Mouse (Mus musculus) brain, embryonic 14.5 days (tissue): ENCODE data around the gene Il1rl2.

Experiments
- CTCF ChIP-seq: fragments of 200-500 bp; IDR thresholded peaks from 2 replicates; pipeline ENCODE4 v1.5.1; 2012; ENCODE audit warnings: inconsistent platforms, mild to moderate bottlenecking, moderate library complexity, borderline replicate concordance; ENCODE audit not compliant: insufficient read depth, insufficient read length; ENCODE audit errors: extremely low read depth
- POLR2A ChIP-seq: fragments of 200-500 bp; IDR thresholded peaks from 2 replicates; pipeline ENCODE4 v1.6.1; 2012; ENCODE audit warnings: mild to moderate bottlenecking, inconsistent platforms, borderline replicate concordance; ENCODE audit not compliant: poor library complexity, insufficient read depth, insufficient read length, severe bottlenecking; ENCODE audit errors: extremely low read depth

DNA sequence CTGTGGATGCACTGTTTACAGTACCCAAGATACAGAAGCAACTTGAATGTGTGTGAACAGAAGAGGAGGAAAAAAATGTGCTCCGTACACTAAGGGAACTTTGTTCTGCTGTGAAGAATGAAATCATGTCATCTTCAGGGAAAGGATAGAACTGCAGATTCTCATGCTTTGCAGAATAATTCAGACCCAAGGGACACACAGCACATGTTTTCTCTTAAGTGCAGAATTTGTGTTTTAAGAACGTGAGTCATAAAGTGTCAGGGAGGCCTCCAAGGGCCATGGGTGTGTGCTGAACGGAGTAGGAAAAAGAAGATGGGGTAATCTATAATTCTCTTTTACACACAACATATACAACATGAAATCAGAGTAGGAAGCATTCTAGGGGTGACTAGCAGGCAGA lies 48.5 kb downstream of the Il1rl2 start:
- TF ChIP-seq CTCF (no peak), POLR2A (no peak)
